Mouse (Mus musculus) 3134 (cell line): ENCODE data around the gene Plcb3.
"Not testable (repeated sequence)": the region's sequence is repeated elsewhere in the genome, so short reads cannot be mapped to it uniquely, and the experiment has no call there.

Source experiments
- DNase-seq: peaks from one replicate; pipeline ENCODE4 v3.0.0-alpha.2; 2011; ENCODE audit warnings: low spot score; ENCODE audit not compliant: insufficient read length; ENCODE audit errors: extremely low read depth

The Plcb3 gene

DNA sequence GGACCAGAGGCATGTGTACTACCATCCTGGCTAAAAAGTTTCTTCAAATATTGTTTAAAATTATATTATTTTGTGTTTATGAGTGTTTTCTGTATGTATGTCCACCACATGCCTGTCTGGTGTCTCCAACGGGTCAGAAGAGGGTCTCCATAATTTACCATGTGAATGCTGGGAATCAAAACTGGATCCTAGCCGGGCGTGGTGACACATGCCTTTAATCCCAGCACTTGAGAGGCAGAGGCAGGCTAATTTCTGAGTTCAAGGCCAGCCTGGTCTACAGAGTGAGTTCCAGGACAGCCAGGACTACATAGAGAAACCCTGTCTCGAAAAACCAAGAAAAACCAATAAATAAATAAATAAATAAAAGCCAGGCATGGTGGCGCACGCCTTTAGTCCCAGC lies 14.9 kb upstream of the Plcb3 start:
- DNase-seq, result not testable (repeated sequence)

DNA sequence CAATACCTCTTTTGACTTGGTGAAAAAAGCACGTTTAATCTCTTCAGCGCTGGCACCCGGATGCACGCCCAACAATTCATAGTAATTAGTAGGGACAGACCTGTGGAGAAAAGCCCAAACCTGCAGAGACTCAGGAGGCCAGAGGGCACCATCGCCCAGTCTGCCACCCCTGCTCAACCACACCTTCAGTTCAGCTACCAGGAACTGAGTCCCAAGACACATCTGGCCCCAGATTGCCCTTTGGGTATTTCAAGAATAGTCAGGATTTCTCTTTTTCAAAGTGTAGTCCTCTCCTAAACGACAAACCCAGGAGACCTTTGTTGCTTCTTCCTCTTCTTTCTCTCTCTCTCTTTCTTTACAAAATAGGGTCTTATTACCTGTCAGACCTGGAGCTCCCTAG lies 14.4 kb upstream of the Plcb3 start:
- no peak for DNase-seq

DNA sequence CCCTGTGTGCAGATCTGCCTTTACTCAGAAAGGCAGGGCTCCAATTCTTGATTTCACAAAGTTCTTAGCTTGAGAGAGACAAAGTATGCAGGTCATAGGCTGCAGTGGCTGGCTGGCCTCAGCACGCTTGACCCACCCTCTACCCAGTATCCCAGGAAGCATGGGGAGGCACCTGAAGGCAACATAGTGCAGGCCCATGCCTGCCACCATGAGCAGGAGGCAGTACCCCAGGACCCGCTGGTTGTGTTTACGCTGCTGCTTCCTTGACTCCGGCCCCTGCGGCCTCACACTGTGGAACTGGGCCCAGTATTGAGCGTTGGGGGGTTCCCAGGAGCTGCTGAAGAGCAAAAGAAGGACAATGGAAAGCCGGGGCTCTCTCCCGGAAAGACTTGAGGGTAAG lies 13.0 kb upstream of the Plcb3 start:
- DNase-seq, result no peak

DNA sequence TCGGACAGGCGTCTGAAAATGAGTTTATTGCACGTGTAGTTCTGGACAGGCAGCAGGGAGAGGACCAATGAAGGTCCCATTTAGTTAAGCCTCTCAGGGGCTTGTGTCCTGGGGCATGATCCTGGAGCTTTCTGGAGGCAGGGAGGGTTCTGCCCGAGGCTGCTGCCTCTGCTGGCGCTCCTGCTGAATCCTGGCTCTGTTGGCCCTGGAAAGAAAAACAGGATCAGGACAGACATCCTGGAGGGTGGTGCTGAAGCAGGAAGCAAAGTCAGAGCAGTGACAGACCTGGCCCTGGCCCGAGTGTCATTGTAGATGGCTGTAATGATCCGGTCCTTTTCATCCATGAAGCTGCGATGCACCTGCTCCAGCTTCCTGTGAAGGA lies 11.6 kb upstream of the Plcb3 start:
- no peak for DNase-seq

DNA sequence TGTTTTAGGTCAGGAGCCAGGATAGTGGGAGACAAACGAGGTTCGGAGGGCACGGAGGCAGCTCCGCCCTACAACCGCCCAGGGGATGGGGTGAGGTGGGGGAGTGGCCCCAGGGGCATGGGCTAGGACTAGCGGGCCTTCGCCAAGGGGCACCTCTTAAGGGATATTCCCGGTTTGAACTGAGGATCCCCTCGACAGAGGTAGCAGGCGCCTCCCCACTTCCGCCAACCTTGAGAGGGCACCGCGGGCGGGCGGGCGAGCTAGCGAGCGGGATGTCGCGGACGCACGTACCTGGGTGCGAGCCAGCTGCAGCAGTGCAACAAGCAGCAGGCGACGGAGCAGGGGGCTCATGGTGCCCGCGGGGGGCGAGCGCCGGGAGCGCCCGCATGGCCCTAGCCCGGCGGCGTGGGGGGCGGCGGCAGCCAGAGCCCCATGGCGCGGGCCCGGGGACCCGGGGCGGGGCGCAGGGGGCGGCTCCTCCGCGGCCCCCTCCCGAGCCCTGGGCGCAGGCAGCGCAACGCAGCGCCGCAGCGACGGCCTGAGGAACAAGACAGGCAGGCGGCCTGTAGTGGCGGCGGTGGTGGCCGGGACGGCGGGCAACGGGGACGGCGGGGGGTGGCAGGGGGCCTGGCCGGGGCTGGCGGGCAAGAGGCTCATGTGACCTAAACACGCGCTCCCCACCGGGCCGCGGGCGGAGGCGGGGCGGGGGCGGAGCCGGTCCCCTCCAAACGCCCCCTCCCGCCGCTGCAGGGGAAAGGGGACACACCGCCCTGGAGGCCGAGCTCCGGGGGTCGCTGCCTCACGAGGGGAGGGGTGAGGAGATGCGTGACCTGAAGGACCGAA lies 11.0 kb upstream of the Plcb3 start, which contains the start of gene Vegfb:
Gene Vegfb (minus strand): TSS at position 591 of the 843 bp plus-strand sequence.
- peak; percentile 81 for DNase-seq

DNA sequence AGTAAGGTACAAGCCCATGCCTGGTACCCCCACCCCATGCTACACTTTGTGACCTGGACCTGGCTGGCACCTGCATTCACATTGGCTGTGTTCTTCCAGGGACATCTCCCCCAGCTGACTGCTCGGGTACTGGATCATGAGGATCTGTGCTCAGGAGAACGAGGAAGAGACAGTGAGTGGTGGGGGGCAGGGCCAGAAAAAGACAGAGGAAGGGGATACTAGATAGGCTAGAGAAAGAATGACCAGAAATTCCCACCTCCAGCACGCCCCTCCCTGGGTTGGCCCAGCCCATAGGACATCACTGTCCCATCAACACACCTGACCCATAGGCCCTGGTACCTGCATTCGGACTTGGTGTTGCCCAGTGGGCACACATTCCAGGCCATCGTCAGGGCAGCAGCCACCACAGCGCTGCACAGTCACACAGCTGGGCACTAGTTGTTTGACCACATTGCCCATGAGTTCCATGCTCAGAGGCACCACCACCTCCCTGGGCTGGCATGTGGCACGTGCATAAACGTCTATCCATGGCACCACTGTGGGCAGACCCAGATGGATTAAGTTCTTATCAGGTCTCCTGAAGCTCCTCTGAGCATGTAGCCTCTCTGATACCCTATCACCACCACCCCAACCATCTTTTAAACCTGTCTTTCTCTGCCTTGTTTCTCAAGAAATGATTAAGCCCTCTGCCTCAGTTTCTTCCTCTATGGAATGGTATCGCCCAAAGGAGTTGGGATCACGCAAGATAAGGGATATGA lies 9.9 kb upstream of the Plcb3 start:
- DNase-seq, result no peak

DNA sequence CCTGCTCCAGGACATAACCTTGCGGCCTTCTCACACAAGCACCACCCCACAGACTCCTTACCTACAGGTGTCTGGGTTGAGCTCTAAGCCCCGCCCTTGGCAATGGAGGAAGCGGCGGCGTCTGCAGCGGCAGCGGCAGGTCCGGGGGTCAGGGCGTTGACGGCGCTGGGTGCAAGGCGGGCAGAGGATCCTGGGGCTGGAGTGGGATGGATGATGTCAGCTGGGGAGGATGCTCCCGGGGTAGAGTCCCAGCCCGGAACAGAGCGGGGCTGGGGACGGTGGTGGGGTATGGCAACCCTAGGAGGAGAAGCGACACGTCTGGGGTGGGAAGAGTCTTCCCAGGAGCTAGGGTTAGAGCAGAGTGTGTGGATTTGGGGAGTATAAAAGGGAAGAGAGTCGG lies 9.0 kb upstream of the Plcb3 start:
- DNase-seq, result no peak

DNA sequence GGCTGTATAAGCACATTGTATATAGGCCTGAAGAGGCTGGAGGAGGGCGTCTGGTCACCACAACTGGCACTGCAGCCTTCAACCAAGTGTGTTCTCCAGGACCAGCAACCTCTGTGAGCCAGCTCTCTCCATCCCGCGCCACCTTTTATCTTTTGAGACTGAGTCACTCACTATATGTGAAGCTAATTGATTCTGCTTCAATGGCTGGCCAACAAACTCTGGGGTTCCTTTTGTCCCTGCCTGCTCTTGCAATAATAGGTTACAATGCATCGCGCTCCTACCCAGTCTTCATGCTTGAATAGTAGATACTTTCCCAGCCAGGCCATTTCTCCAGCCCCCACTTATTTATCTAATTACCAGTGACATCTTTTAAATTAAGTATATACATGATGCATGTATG lies 7.4 kb upstream of the Plcb3 start:
- DNase-seq, result no peak

DNA sequence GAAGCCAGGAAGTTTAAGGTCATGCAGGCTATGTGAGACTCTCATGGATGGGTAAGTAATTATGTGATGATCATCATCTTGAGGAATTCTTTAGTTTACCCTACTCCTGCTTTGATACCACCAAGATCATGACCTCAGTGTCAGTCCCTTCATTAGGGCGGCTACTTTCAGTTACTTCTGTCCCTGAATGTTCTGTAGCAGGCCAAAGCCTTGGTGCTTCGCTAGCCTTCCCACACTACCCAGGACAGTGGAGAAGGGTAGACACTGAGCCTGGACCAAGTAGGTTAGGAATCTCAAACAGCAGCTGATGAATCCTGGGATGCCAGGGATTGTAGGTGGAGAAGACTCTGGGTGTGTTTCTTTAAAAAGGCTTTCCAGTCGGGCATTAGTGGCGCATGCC lies 5.2 kb upstream of the Plcb3 start:
- no peak for DNase-seq

DNA sequence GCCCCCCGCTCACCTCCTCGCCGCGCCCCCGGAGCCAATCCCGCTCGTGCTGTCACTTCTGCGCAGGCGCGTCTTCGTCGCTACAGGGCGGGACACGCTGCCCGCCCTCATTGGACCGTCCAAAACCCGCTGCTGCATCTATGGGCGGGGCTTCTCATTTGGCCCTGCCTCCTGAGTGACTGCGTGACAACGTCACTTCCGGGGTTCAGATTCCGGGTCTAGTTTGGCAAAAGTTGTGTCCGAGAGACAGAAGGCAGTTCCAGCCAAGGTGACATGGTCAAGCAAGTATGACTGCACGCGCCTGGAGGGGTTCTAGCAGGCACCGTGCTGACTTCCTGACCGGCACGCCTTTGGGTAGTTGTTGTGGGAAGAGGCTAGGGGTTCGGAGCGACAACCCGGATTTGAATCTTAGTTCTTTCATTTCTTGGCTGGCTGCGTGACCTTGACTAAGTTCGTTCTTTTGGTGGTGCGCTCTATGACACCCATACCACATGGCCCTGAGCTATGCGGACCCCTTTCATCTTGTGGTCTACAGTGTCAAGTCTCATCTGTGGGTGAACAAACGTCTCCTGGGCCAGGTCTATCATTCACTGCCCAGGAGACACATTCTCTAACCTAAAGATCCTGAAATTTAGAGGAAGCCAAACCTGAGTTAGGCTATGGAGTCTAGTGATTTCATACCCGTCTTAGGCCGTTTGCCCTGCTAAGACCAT lies 4.3 kb upstream of the Plcb3 start, which contains the start of gene Fkbp2:
Gene Fkbp2 (minus strand): TSS at position 121 of the 713 bp plus-strand sequence.
- DNase-seq, result peak; percentile 94

DNA sequence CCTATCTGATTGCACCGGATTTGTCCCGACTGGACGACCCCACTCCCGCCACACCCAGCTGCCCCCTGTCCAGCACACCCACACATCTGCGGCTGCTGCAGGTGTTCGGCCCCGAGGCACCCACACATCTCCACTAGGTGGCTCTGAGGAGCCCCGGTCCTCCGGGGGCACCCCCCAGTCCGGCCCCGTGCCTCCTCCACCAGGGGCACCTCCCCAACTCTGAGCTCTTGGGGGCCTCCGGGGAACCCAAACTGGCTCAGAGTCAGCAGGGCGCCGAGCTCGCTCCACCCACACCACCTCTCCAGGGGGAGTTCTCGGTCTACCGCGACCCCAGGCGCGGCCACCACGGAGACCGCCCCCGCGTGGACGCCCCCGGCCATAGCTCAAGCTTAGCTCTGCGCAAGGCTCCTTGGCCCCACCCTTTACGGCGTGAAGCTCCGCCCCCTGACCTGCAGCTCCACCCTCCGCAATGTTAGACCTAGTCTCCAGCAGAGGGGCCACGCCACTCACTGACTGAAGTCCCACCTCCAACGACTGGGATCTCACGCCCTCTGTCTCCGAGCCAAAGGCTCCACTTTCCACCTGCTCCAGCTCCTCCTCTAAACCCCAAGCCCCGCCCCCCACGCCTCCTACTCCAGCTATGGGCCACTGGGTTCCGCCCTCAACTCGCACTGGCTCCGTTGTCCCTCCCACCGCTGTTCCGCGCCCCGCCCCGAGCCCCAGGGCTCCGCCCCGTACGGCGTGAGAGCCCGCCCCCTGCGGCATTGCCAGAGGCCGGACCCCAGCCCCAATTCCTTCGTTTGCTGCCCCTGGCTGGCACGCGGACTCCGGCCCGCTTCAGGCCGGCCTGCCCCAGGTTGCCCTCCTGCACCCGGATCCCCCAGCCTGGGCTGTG lies 3.5 kb upstream of the Plcb3 start:
- DNase-seq, result peak; percentile 97

DNA sequence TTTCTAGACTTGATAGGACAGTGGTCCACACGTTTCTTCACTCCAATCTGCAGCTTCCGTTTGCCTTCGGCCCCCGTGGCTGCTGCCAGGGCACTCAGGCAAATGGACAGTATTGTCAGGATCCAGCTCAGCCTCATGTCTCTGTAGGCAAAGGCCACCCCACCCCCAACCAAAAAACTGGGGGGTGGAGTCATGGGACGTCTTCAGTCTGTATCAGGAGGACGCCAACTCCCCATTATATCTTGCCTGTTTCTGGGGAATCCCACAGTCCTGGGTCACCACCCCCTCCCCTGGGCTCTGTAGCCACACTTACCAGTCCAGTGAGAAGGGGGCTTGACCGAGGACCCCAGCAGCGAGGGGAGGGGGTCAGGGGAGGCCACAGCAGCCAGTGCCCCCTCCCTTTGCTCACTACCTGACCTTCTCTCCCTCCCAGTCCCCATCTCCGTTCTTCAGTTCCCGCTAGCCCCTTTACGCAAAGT lies 2.8 kb upstream of the Plcb3 start:
- DNase-seq, result peak; percentile 65

DNA sequence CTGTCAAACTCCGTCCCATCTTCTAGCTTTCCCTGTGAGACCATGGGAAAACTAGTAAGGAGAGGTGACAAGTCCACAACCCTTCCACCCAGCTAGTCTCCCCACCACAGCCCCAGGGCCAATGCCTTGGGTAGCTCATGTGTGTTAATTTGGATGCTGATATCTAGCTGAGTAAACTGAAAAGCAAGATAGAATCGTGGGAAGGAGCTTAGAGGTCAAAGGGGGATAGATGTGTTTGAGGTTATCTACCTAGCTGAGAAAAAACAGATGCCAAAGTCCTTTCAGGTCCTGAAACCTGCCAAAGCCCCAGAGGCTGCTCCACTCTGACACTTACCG lies 2.3 kb upstream of the Plcb3 start:
- DNase-seq, result no peak

DNA sequence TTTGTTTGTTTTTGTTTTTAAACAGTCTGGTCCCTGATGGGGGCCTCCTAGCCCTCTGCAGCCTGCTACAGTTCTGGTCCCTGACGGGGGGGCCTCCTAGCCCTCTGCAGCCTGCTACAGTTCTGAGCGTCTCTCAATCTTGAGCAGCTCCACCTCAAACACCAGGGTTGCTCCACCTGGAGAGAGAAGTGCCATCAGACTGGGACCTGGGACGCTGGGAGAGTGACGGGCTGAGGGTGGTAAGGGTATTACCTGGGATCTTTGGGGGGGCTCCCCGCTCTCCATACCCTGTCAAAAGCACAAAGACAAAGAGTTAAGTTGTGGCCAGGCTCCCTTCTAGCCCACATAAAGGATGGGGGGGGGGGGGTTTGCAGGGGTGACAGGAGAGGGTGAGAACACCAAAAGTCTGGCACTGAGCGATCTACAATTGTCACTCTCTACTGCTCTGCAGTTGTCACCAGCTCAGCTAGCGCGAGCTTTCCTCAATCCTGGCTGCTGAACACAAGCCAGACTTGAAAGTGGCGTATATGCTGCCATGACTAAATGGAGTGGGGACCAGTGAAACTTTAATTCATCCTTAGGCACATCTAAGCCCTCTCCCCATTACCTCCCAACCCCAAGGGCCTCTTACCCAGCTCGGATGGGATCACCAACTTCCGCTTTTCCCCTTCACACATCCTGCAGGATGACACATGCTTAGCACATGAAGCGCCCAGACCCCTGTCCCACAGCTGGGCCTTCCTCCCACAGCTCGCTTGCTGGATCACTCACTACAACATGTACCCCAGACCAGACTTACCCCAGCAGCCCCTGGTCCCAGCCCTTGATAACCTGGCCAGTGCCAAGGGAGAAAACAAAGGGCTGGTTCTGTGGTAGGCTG lies 1.7 kb upstream of the Plcb3 start:
- DNase-seq, result no peak

DNA sequence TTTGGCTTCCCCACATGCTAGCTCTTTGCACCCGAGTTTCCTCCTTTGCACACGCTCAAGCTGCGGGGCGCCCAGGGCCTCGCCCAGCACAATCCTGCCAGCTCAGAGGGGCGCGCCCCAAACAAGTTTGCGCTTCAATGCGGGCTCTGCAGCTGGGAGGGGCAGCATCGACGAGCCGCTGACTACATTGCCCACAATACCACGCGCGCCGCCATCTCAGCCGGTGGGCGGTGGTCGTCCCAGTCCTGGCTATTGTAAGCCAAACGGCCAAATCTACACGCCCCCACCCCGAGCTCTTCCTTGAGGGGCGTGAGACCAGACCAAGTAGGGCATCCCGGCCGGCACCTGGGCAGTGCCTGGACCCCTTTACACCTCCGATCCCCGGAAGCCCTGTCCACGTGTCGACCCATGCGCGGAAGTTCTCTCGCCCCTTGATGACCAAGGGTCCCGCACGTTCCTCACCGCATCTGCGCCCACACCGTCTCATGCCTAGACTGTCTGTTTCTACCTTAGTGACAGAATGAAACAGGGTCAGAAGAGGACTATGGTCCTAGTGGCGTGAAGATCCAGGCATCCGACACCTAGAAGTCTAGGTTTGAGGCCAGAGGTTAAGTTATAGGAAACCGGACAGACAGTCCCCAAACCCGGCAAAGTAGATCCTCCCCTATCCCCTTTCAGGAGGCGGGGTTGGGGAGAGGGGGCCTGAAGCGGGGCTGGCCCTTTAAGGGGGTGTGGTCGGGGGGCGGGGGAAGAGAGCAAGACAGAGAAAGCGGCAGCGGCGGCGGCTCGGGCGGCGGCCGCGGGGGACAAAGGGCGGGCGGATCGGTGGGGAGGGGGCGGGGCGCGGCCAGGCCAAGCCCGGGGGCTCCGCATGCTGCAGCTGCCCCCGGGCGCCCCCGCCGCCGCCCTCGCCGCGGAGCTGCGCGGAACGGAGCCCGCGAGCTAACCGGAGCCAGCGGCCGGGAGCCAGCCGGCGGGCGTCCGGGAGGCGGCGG lies 1.8 kb downstream of the Plcb3 start, which contains the start of gene Ppp1r14b:
Gene Ppp1r14b (plus strand): TSS at position 758 of the 995 bp plus-strand sequence.
- DNase-seq, result peak; percentile 85

DNA sequence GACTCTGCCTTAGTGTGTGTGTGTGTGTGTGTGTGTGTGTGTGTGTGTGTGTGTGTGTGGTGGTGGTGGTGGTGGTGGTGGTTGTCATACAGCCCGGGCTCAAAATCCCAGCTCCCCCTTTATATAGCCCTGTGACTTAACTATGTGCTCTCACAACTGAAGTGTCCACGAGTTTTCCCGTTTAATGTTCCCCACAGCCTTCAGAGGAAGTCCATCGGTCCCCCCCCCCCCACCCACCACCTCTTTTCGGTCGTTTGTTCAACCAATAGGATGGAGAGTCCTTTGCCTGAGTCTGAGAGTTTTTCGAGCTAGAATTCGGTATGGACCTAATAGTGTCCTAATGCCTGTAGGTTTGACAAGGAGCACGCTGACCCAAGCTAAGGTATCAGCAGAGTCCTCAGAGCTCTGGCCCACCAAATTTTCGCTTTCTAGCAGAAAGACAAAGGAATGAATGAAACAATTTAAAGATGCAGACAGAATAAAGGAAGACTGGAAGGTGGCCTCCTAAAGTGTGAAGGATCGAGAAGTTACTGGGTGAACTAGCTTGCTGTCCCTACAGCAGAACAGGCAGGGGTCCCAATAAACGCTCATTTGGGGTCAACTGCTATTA lies 2.6 kb downstream of the Plcb3 start:
- DNase-seq, result no peak

DNA sequence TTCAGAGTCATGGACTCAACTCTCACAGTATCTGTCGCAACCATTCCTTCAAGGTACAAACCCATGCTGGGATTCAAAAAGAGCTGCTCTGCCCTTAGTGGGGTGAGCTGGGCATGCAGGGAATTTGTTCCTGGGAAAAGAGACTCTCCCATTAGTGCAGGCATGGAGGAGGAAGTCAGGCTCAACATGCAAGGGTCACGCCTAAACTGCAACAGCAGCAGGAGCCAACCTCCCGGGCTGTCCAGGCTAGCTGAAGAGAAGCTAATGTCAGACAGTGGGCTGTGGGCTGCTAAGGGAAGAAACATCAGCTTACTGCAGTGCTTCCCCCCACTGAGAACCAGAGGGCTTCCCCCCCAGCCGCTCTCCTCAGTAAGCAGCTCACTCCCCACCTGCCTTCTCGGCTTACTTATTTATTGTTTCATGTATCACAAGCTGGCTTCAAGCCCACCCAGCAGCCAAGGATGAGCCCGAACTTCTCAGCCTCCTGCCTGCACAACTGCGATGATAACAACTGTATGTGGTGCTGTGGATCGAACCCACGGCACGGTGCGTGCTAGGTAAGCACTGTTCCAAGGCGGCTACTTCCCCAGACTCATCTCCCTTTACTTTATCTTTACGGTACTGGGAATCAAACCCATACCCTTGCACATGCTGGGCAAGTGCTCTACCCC lies 3.9 kb downstream of the Plcb3 start:
- DNase-seq, result no peak
